Mouse (Mus musculus): ENCODE measurements at regions not wholly inside any gene's neighbourhood (a gene's known extent, or its start where the extent isn't known, plus 50 kb on each side); places are given as distances from the start of the nearest gene placed in this dataset.

GRCm38 (mm10) chr2:116942321-116942791, 63.9 kb downstream of the Tmco5 start:
- DNase-seq (ENCODE audit: extremely low spot score in 1 of 2, low spot score in 2 of 2), result no peak
- intact Hi-C loops (cut with DNase I), result no loop called here

GRCm38 (mm10) chr2:116948538-116948937, 70.0 kb downstream of the Tmco5 start:
- DNase-seq (ENCODE audit: extremely low spot score in 1 of 2, low spot score in 2 of 2), result no peak
- intact Hi-C loops (cut with DNase I), result no loop called here

GRCm38 (mm10) chr2:116949741-116950140, 71.2 kb downstream of the Tmco5 start:
- intact Hi-C loops (cut with DNase I), result no loop called here
- no peak for DNase-seq (ENCODE audit: extremely low spot score in 1 of 2, low spot score in 2 of 2)

GRCm38 (mm10) chr2:116950154-116950553, 71.7 kb downstream of the Tmco5 start:
- intact Hi-C loops (cut with DNase I), result no loop called here
- DNase-seq (ENCODE audit: extremely low spot score in 1 of 2, low spot score in 2 of 2), result no peak

- intact Hi-C loops (cut with DNase I), result no loop called here
- DNase-seq (ENCODE audit: extremely low spot score in 1 of 2, low spot score in 2 of 2), result no peak
Observed at GRCm38 (mm10) chr2:116951481-116951880, 73.0 kb downstream of the Tmco5 start.

GRCm38 (mm10) chr2:116954280-116954679, 75.8 kb downstream of the Tmco5 start:
- intact Hi-C loops (cut with DNase I), result no loop called here
- no peak for DNase-seq (ENCODE audit: extremely low spot score in 1 of 2, low spot score in 2 of 2)

- DNase-seq (ENCODE audit: extremely low spot score in 1 of 2, low spot score in 2 of 2), result no peak
- intact Hi-C loops (cut with DNase I), result no loop called here
Observed at GRCm38 (mm10) chr2:116954896-116955295, 76.4 kb downstream of the Tmco5 start.

- no peak for DNase-seq (ENCODE audit: extremely low spot score in 1 of 2, low spot score in 2 of 2)
- intact Hi-C loops (cut with DNase I), result loop anchor here (5.0 kb wide), 1 partner anchor 46 kb away; no protein-coding TSS in a partner anchor
Observed at GRCm38 (mm10) chr2:116963116-116963873, 84.8 kb downstream of the Tmco5 start.

- intact Hi-C loops (cut with DNase I), result no loop called here
- DNase-seq (ENCODE audit: extremely low spot score in 1 of 2, low spot score in 2 of 2), result no peak
Observed at GRCm38 (mm10) chr2:116966266-116966665, 87.8 kb downstream of the Tmco5 start.

GRCm38 (mm10) chr2:116971666-116972613, 93.4 kb downstream of the Tmco5 start:
- no peak for DNase-seq (ENCODE audit: extremely low spot score in 1 of 2, low spot score in 2 of 2)
- intact Hi-C loops (cut with DNase I), result no loop called here

GRCm38 (mm10) chr2:116972614-116972985, 94.1 kb downstream of the Tmco5 start:
- intact Hi-C loops (cut with DNase I), result no loop called here
- DNase-seq (ENCODE audit: extremely low spot score in 1 of 2, low spot score in 2 of 2), result peak in 1 of 2 experiments; percentile 50

GRCm38 (mm10) chr2:116973441-116973840, 95.0 kb downstream of the Tmco5 start:
- DNase-seq (ENCODE audit: extremely low spot score in 1 of 2, low spot score in 2 of 2), result no peak
- intact Hi-C loops (cut with DNase I), result no loop called here

GRCm38 (mm10) chr2:116974152-116974551, 95.7 kb downstream of the Tmco5 start:
- DNase-seq (ENCODE audit: extremely low spot score in 1 of 2, low spot score in 2 of 2), result no peak
- intact Hi-C loops (cut with DNase I), result loop anchor here (2.0 kb wide), 1 partner anchor 147 kb away; the partner anchor contains the start of gene Spred1

- DNase-seq (ENCODE audit: extremely low spot score in 1 of 2, low spot score in 2 of 2), result no peak
- intact Hi-C loops (cut with DNase I), result loop anchor here (2.0 to 5.0 kb wide), 2 partner anchors 146 to 208 kb away; partner anchors contain the start of gene Spred1
Observed at GRCm38 (mm10) chr2:116974569-116975060, 96.1 kb downstream of the Tmco5 start.

GRCm38 (mm10) chr2:116975091-116975600, 96.7 kb downstream of the Tmco5 start:
- intact Hi-C loops (cut with DNase I), result loop anchor here (2.0 to 5.0 kb wide), 2 partner anchors 146 to 207 kb away; partner anchors contain the start of gene Spred1
- DNase-seq (ENCODE audit: extremely low spot score in 1 of 2, low spot score in 2 of 2), result peak; percentile 58 to 76

GRCm38 (mm10) chr2:116975601-116976431, 97.3 kb downstream of the Tmco5 start:
- DNase-seq (ENCODE audit: extremely low spot score in 1 of 2, low spot score in 2 of 2), result peak; percentile 85 to 91
- intact Hi-C loops (cut with DNase I), result loop anchor here (2.0 to 5.0 kb wide), 2 partner anchors 145 to 206 kb away; partner anchors contain the start of gene Spred1

- DNase-seq (ENCODE audit: extremely low spot score in 1 of 2, low spot score in 2 of 2), result peak in 1 of 2 experiments; percentile 44
- intact Hi-C loops (cut with DNase I), result loop anchor here (5.0 kb wide), 1 partner anchor 206 kb away; no protein-coding TSS in a partner anchor
Observed at GRCm38 (mm10) chr2:116976432-116976750, 97.9 kb downstream of the Tmco5 start.

- DNase-seq (ENCODE audit: extremely low spot score in 1 of 2, low spot score in 2 of 2), result no peak
- intact Hi-C loops (cut with DNase I), result loop anchor here (5.0 kb wide), 1 partner anchor 205 kb away; no protein-coding TSS in a partner anchor
Observed at GRCm38 (mm10) chr2:116976951-116977503, 98.5 kb downstream of the Tmco5 start.

Measured in left cerebral cortex, postnatal 10 days (tissue).